Mouse (Mus musculus): ENCODE data around the gene Isca1.
"Not testable (repeated sequence)": the region's sequence is repeated elsewhere in the genome, so short reads cannot be mapped to it uniquely, and the experiment has no call there.

Isca1 gene

GRCm38 (mm10) chr13:59769296-59770163, at the start of gene Isca1:
TSS of gene Isca1 (minus strand) at chr13:59769810.
- peak; percentile 96 to 100 for DNase-seq (ENCODE audit: low spot score in 2 of 2)

GRCm38 (mm10) chr13:59817352-59817751, 47.7 kb upstream of the Isca1 start:
- no peak for DNase-seq (ENCODE audit: low spot score in 2 of 2)

GRCm38 (mm10) chr13:59814109-59814591, 44.5 kb upstream of the Isca1 start:
- DNase-seq (ENCODE audit: low spot score in 2 of 2), result no peak

GRCm38 (mm10) chr13:59811581-59811980, 42.0 kb upstream of the Isca1 start:
- no peak for DNase-seq (ENCODE audit: low spot score in 2 of 2)

GRCm38 (mm10) chr13:59801000-59801399, 31.4 kb upstream of the Isca1 start:
- DNase-seq (ENCODE audit: low spot score in 2 of 2), result peak in 1 of 2 experiments; percentile 53

- DNase-seq (ENCODE audit: low spot score in 2 of 2), result no peak
Observed at GRCm38 (mm10) chr13:59800077-59800476, 30.5 kb upstream of the Isca1 start.

GRCm38 (mm10) chr13:59798306-59798705, 28.7 kb upstream of the Isca1 start:
- DNase-seq (ENCODE audit: low spot score in 2 of 2), result no peak

- DNase-seq (ENCODE audit: low spot score in 2 of 2), result no peak
Observed at GRCm38 (mm10) chr13:59796466-59796848, 26.8 kb upstream of the Isca1 start.

GRCm38 (mm10) chr13:59795807-59796465, 26.3 kb upstream of the Isca1 start:
- DNase-seq (ENCODE audit: low spot score in 2 of 2), result no peak

GRCm38 (mm10) chr13:59794786-59795185, 25.2 kb upstream of the Isca1 start:
- DNase-seq (ENCODE audit: low spot score in 2 of 2), result no peak

- DNase-seq (ENCODE audit: low spot score in 2 of 2), result no peak
Observed at GRCm38 (mm10) chr13:59782145-59782544, 12.5 kb upstream of the Isca1 start, which contains the start of gene Gm49354. TSS of gene Gm49354 (minus strand) at chr13:59782245.

- DNase-seq (ENCODE audit: low spot score in 2 of 2), result not testable (repeated sequence)
Observed at GRCm38 (mm10) chr13:59779744-59780264, 10.2 kb upstream of the Isca1 start.

- no peak for DNase-seq (ENCODE audit: low spot score in 2 of 2)
Observed at GRCm38 (mm10) chr13:59779213-59779612, 9.6 kb upstream of the Isca1 start.

- DNase-seq (ENCODE audit: low spot score in 2 of 2), result no peak
Observed at GRCm38 (mm10) chr13:59775168-59775567, 5.6 kb upstream of the Isca1 start.

GRCm38 (mm10) chr13:59771257-59771656, 1.6 kb upstream of the Isca1 start:
- DNase-seq (ENCODE audit: low spot score in 2 of 2), result peak; percentile 38 to 63

- DNase-seq (ENCODE audit: low spot score in 2 of 2), result no peak
Observed at GRCm38 (mm10) chr13:59770847-59771246, 1.2 kb upstream of the Isca1 start.

GRCm38 (mm10) chr13:59770164-59770562, 553 bp upstream of the Isca1 start:
- DNase-seq (ENCODE audit: low spot score in 2 of 2), result peak; percentile 72 to 83

- DNase-seq (ENCODE audit: low spot score in 2 of 2), result peak in 1 of 2 experiments; percentile 22
Observed at GRCm38 (mm10) chr13:59768531-59768930, 1.1 kb downstream of the Isca1 start.

- no peak for DNase-seq (ENCODE audit: low spot score in 2 of 2)
Observed at GRCm38 (mm10) chr13:59766786-59767515, 2.7 kb downstream of the Isca1 start.

- no peak for DNase-seq (ENCODE audit: low spot score in 2 of 2)
Observed at GRCm38 (mm10) chr13:59762791-59763190, 6.8 kb downstream of the Isca1 start.

GRCm38 (mm10) chr13:59756906-59757305, 12.7 kb downstream of the Isca1 start:
- DNase-seq (ENCODE audit: low spot score in 2 of 2), result no peak

- no peak for DNase-seq (ENCODE audit: low spot score in 2 of 2)
Observed at GRCm38 (mm10) chr13:59750310-59750709, 19.3 kb downstream of the Isca1 start.
